Mouse (Mus musculus): ENCODE measurements around the gene Zfp663.

GRCm38 (mm10) chr2:165380050-165380449, 11.5 kb upstream of the Zfp663 start:
- TF ChIP-seq CTCF (IDR thresholded peaks at IDR 0.05; ENCODE audit: control insufficient read depth, insufficient read depth, insufficient replicate concordance, low read depth, low read length): no peak
- no peak for TF ChIP-seq POLR2A (IDR thresholded peaks at IDR 0.05; ENCODE audit: control insufficient read depth, low read depth, low read length)

Data from testis, adult 2 months (tissue).